Mouse (Mus musculus): Measurements from ENCODE around the gene Ddx24.
"Not testable (repeated sequence)": the region's sequence is repeated elsewhere in the genome, so short reads cannot be mapped to it uniquely, and the experiment has no call there.

The Ddx24 gene

DNA sequence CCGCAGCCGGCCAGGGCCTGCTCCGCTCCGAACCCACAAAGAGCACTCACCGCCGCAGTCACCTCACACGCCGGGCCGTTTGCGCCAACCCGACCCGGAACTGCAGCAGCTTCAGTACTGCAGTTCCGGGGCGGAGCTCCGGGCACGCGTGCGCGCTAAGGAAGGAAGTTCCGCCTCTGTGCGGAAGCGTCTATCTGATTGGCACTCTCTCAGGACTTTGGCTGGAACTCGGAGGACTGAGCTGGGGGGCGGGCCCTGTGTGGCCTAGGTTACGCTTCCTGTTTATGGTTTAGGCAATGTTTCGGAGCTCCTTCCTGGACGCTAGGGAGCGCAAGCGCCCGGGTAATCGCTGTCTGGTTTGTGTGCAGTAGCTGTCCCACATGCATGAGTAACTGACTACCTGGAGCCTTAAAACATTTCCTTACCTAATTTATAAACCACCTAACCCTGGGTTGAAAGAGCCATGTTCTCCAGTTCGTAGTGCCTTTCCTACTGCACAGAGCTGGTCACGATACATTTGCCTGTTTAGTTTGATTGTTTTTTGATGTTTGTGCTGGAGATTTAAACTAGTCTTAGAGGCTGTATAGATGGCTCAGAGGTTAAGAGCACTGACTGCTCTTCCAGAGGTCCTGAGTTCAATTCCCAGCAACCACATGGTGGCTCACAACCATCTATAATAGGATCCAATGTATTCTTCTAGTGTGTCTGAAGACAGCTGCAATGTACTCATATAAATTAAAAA lies at the start of gene Ddx24:
TSS of gene Ddx24 (minus strand) at position 102 of the 742 bp plus-strand sequence.
- peak; percentile 99 for DNase-seq

DNA sequence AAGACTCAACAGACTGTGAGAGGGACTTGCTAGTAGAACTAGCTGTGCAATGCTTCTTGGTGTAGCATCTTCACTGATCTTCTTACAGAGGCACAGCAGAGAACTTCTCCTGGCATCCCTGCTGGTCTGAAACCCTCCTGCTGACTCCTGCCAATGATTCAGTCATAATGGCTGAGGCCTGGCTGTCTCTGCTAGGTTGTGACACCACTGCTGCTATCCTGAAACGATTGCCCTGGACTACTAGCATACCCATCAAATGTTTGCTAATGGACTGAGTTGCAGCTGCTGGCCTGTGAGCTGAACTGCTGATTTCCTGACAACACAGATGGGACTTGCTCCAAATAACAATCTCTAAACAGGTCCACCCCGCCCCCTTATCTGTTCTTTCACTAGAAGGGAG lies 48.9 kb upstream of the Ddx24 start:
- no peak for DNase-seq

DNA sequence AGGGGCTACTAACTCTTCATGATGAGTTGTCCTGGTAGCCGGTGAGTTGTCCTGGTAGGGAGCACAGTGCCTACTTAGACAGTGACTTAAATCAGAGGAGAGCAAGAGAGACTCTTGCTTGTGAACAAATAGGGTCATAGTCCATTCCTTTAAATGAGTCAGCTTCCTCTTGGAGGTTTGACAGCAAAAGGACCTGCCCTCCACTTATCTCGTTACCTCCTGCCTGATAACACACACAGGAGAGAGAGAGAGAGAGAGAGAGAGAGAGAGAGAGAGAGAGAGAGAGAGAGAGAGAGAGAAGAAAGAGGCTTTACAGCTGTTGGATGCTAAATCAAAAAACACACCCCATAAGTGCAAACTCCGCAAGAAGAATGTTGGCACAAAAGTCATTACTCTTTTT lies 31.5 kb upstream of the Ddx24 start, which contains the start of gene Ifi27l2b:
TSS of gene Ifi27l2b (minus strand) at position 84 of the 400 bp plus-strand sequence.
- no peak for DNase-seq

DNA sequence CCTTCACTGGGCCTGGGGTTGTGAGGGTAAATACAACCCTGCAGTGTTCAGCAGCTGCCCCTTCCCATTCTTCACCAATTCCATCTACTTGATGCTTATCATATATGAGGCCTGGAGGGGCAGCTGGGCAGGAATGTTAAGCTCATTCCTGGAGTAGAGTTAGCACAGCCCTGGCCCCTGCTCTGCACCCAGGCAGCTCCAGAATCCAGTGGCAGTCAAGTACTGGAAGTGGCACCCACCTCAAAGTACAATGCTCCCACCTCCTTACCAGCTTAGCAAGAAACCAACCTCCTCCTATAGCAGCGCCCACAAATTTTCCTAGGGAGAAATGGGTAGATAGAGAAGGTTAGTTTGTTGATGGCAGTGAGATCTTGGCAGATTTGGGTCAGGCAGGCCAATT lies 31.1 kb upstream of the Ddx24 start:
- DNase-seq = not testable (repeated sequence)

DNA sequence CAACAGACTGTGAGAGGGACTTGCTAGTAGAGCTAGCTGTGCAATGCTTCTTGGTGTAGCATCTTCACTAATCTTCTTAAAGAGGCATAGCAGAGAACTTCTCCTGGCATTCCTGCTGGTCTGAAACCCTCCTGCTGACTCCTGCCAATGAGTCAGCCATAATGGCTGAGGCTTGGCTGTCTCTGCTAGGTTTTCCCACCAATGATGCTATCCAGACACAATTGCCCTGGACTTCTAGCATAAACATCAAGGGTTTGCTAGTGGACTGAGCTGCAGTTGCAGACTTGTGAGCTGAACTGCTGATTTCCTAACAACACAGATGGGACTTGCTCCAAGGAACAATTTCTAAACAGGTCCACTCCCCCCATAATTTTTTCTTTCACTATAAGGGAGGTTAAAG lies 27.7 kb upstream of the Ddx24 start:
- DNase-seq = no peak

DNA sequence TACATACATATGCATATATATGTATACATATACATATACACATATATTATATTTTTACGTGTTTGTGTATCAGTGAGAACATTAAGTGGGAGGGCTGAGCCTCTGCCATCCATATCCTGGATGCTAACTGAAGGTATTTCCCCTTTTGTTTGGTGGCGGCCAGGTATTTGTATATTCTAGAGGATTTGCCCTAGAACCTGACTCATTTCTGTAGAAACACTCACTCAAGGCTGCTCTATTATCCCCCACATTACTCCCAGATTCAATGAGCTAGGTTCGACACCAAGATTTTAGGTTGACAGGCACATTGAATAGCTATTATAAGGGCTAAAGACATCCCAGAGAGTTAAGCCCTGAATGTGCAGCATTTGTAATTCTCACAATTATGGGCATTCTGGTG lies 19.4 kb upstream of the Ddx24 start:
- no peak for DNase-seq

DNA sequence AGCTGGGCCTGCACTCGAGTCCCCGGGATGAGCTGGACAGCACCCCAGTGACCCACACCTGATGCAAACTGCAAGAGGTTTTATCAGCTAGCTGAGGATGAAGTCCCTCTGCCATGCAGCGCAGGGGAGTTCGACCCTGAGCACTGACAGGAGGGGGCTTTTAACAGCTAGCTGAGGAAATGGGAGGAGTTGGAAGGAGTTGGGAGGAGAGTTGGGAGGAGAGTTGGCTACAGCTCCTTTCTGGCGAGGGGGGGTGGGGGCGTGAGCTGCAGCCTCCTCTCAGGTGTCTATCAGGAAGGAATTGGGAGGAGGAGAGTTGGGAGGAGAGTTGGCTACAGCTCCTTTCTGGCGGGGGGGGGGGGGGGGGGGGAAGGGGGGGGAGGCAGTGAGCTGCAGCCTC lies 18.6 kb upstream of the Ddx24 start:
- DNase-seq = not testable (repeated sequence)

DNA sequence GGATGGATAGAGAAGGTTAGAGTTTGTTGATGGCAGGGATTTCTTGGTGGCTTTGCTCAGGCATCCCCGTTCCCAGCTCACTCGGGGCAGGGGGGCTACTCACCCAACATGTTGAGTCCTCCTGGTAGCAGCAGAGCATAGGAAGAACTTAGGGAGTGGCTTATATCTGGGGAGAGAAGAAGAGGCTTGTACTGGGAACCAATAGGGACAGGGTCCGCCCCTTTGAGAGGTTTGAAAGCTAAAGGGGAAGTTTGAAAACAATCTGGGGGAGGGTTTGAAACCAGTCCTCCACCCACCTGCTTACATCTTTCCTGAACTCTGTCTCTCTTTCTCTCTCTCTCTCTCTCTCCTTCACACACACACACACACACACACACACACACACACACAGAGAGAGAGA lies 17.9 kb upstream of the Ddx24 start, which contains the start of gene Ifi27l2a:
TSS of gene Ifi27l2a (minus strand) at position 157 of the 400 bp plus-strand sequence.
- no peak for DNase-seq

DNA sequence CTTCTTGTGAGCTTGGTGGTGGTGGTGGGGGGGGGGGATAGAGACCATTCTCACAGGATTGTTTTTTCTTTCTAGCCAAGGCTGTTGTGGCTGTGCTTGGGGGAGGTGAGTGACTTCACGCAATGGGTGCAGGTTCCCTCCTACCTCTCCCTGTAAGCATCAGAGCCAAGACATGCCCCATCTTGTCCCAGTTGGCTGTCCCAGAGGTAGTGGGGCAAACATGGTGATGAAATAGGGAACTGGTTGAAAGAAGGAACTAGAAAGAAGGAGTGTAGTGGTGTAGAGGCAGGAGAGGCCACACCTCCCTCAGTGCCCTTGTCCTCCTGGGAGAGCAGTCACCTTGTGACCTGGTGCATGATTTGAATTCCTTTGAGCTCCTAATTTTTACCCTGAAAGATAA lies 12.0 kb upstream of the Ddx24 start:
- no peak for DNase-seq

DNA sequence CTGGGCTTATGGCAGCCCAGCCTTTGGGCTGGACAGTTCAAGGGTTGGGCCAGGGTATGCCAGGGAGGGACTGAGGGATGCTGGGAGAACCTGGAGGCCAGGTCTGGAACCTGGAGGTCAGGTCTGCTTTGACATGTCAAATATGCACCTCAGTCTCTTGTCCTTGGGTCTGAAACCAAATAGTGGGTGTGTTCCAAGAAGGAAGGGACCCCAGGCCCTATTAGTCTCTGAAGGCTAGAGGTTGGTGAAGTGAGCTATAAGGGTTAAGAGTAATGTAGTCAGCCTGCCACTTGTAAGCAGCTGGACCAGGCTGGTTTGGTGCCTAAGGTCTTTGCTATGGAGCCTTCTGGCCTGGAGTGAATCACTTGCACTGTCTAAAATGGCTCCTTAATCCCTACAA lies 9.2 kb upstream of the Ddx24 start:
- DNase-seq = no peak

DNA sequence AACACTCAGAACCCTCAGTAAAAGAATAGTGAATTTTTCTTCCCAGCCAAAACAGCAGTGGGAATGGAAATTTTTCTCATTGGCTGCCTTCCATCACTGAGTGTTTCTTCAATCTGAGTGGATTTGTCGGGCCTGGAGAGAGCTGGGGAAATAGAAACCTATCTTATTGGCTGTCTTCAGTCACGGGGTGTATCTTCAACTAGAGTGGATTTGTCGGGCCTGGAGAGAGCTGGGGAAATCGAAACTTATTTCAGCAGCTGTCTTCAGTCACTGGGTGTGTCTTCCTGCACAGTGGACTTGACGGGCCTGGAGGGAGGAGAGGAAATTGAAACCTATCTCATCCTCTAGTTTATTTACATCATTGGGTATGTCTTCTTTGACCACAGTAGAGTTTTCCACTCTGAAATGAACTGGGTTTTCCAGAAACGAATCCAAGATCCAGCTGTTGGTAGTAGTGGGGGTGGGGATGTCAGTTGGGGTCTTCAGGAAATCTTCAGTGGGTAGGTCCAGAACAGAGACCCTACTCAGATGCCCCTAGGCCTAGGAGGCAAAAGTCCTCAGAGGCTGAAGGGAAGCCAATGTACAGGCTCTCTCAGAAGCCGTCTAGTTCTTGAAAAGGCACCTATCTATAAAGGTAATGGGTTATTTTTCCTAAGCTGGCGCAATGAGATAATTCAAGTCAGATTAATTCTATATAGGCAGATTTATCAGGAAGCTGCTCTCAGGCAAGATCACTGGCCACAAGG lies 8.5 kb upstream of the Ddx24 start, which contains the start of gene Ifi27:
TSS of gene Ifi27 (plus strand) at position 226 of the 746 bp plus-strand sequence.
- DNase-seq = no peak

DNA sequence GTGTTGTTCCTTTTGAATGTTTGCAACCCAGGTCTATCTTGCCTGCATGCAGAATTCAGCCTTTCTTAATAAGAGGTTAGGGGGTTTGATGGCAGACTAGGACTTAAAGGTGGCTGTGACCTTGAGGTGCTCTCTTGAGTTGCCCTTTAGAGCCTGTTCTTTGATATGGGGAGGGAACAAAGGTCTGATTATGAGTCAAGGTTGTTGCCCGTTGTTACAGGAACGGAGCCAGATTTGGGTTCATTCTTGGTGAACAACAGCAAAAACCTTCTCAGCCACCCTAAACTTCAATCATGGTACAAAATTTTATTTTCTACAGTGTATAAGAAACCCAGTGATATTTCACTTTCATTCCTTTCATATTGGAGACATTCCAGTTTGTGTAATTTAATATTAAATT lies 7.8 kb upstream of the Ddx24 start:
- DNase-seq = no peak

DNA sequence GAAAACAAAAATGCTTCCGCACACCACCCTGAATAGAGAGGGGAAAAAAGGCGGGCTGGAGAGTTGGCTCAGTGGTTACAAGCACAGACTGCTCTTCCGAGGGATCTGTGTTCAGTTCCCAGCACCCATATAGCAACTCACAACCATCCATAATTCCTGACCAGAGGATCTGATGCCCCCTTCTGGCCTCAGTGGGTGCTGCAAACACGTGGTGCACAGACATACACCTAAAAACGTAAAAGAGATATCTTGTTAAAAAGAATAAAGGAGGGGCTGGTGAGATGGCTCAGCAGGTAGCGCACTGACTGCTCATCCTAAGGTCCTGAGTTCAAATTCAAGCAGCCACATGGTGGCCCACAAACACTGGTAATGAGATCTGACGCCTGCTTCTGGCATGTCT lies 1.1 kb upstream of the Ddx24 start:
- DNase-seq = no peak

DNA sequence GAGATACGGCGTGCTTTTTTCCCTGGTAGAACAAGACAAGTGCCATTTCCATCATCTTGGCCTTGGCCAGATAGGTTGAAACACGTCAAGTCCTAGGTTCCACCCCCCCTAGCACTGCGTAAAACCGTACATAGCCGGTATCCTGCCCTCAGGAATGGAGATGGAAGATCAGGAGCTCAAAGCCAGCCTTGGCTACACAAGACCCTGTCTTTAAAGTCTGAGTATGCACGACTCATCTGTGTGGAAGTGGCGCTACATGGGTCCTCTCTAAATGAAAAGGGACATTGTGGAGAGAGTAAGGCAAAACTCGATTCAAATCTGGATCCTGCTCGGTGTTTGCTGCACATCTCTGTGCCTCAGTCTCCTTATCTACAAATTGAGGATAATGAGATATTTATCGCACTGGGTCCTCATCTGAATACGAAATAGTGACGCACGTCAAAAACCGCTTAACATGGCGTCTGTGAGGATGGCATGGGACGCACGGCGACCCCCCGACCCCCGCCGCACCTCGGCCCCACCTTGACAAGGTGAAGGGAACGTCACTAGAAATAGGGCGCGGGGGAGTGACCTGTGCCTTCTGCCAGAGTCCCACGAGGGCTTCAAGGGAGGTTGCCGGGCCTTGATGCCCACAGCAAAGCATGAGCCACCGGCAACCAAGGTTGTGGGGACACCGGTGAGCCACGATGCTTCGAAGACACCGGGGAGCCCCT lies 458 bp downstream of the Ddx24 start:
- DNase-seq = no peak

DNA sequence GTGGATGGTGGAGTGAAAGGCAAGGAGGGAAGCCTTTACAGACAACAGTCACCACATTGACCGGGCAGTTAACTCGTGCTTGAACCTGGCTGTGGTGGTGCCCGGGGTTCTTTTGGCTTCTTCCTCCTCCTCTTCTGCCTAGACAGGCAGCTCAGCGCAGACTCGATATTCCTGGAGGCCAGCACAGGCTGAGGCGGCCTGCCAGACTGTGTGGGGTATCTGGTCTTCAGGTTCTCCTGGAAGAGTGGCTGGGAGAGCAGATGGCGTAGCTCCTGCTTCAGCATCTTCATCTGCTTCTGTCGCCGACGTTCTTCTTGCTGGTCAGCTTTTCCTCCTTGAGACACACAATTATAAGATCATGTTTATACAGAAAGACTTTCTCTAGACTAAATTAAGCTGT lies 17.5 kb downstream of the Ddx24 start:
- DNase-seq = no peak

DNA sequence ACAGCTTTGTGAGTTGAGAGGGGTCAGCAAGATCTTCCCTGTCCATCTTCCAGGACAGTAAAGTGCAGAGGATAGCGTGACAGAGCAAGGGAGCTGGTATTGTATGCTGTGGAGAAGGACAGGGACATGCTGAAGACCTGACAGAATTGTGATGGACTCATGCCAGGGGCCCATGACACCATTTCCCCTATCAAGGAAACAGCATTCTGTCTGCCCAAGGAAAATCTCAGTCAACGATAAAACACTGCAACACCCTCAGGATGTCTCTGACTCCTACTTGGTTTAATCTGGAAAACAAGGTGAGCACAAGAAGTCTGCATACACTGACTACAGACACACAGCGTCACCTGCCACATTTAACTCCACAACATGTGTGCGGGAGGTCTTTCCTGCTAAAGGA lies 17.9 kb downstream of the Ddx24 start, which contains the start of gene 9330161L09Rik:
TSS of gene 9330161L09Rik (minus strand) at position 101 of the 400 bp plus-strand sequence.
- no peak for DNase-seq

DNA sequence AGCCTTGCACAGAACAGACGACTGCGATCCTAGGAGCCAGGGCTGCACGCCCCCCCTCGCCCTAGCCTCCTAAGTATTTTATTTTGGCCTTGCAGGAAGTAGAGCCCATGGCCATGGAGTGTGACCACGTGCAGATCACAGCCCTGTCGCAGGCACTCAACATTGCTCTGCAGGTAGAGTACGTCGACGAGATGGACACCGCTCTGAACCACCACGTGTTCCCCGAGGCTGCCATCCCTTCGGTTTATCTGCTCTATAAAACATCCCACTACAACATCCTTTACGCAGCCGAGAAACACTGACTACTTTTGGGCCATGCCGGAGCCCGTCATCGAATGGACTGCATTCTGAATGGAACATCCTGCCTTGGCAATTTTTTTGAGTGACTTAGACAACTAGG lies 21.5 kb downstream of the Ddx24 start:
- DNase-seq = no peak

DNA sequence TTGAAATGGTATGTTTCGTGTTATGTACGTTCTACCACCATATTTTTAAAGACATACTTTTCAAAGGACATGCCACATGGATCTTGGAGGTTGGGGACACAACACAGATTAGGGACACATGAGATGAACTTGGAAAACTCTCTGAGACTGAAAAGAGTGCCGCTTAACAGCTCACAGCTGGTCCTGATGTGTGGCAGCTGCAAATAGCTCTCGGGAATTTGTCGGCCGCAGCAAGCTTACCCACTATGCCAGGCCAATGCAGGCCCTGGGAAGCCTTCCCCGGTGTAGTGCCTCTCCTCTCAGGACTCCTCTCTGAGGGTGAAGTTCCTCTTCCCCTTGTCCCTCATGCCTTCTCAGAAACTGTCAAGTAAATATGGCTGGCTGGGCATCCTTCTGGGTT lies 28.9 kb downstream of the Ddx24 start:
- no peak for DNase-seq

DNA sequence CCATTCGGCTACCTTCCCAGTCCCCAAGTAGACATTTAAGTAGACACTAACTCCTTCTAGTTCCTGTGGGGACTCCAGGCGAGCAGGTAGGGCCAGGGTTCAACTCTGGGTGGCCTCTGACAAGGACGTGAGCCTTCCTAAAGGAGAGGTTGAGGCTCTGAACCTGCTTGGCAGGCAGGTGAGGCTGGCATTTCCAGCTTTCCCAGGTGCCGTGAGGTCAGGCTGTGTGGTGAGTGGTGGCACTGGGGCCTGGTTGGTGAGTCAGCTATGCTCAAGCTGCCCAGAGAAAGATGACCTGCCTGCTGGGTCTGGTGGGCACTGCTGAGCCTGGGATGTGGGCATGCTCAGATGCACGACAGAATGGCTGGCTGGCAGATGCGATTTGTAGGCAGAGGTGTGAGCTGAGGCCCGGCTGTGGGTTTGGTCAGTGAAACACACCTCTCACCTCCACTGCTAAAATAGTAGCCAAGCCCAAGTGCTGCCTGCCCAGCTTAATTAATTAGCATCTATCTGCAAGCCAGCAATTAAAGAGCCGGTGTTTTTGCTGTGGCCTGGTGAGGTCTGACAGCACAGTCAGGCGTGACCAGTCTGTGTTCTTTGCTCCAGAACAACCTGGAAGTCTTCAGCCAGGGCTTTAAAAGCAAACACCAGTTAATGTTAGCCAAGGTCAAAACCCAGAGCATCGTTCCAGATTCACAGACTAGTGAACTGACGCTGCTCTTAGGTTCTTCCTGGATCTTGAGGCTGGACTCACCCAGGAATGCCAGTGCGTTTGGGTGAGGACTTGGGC lies 29.9 kb downstream of the Ddx24 start:
- DNase-seq = no peak

DNA sequence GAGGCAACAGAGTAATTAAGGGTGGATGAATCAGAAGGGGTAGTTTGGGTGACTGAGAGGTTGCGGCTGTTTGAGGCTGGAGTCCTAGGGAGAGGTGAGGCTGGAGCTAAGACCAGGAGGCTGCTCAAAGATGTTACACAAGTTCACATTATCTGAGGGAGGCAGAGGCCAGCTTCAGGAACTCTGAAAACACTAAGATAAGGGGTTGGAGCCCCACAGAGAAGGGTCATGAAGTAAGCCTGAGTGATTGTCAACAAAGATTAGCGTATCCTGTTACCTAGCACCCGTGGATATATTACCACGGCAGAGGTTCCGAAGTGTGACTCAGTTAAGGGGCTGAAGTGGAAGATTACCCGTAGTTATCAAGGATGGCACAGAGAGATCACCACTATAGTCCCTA lies 32.1 kb downstream of the Ddx24 start:
- DNase-seq = no peak

DNA sequence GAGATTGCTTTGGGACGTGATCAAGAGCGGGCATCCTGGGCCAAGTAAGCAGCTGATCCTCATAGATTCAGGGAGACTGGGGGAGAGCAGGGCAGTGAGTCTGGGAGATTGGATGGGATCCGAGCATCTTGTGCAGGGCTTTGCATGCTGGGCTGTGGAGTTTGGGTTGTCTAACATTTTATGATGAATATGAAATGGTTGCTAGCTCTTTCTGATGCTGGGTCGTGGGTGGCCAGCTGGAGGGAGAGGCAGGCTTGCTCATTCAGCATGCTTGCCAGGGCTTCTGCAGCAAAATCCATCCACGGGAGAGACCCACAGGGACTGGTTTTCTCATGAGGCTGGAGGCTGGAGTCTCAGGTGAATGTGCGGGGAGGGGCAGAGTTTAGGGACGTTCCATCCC lies 34.5 kb downstream of the Ddx24 start:
- DNase-seq = no peak

DNA sequence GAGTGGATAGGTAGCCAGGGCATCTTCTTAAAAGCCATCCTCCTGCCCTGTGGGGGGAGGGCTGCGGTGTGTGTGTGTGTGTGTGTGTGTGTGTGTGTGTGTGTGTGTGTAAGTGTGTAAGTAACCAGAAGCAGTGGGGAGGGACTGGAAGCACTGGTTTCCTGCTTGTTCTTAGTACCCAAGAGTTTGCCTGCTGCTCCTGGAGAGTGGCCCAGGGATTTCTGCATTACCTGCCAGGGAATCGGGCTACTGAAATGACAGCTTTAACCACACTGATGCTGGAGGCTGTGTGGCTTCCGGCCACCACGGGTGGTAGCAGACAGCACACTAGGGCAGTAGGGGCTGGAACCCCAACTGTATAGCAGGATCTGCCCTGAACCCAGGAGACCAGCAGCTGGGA lies 35.6 kb downstream of the Ddx24 start:
- DNase-seq = no peak

DNA sequence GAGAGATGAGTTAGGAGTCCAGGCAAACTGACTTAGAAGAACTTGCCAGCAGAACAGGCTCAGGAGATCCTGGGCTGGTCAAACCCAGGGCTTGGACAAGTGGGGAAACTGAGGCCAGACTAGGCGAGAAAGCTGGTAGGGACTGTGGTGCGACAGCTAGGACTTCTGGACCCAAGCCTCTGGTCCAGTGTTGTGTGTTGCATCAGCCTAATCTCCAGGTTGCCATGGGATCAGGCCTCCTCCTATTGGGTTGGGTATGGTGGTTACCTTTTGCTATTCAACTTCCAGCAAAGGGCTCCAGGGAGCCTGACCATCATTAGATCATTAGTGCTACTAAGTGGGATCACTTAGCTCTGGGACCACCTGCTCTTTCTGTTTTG lies 36.3 kb downstream of the Ddx24 start:
- DNase-seq = peak; percentile 8

All from retina, postnatal 1 day (tissue).